Mouse (Mus musculus): Measurements from ENCODE around the gene Zfhx3.

The Zfhx3 gene

DNA sequence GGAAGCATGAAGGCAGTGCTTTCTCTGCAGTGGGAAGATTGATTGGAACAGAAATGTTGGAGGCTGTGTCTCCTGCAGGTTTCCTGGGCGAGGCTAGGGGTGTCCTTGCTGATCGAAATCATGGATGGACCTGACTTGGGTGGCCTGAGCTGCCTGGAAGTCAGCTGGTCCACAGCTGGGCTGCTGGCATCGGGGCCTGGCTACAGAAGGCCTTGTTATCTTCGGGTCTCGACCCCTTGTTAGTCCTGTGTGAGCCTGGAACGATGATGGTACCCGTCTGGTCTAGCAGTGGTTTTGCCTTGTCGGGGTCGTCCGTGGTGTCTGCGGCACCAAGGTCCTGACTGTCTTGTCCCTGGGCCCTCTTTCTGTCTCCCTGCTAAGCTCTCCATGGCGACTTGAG is 870.9 kb downstream of the Zfhx3 start:
- DNase-seq = no peak

DNA sequence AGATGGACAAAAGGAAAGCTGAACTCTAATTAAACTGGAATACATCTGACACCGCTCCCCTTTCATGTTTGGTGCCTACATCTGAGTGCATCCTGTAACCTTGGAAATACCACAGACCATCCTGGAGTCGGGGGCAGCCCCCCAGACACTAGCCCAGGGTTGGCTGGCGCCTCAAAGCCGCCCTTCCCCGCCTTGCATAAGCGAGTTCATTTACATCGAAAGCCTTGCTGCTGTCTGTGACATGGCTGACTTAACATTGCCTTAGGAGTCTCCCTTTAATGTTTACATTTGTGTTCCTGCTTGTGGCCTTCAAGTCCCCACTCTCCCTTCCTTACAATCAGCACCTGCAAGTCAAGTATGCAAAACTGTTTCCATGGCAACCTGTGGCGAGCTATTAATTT is 876.8 kb downstream of the Zfhx3 start:
- no peak for DNase-seq

DNA sequence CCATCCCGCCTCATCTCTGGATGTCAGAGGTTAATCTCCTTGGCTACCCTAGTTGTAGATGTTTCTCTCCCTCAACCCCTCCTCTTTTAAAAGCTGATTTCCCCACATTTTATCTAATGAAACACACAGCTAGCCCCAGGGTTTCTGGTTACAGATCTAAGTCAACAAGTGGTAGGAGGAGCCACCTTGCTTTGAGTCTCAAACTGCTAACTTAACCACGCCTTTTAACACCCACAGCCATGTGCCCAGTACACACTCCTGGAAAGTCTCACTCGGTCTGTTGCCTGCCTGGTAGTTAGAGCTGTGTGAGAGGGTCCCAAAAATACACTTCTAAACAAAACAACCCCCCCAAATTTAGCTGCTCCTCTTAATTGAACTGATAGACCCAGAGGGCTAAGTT is 877.4 kb downstream of the Zfhx3 start:
- DNase-seq = no peak

DNA sequence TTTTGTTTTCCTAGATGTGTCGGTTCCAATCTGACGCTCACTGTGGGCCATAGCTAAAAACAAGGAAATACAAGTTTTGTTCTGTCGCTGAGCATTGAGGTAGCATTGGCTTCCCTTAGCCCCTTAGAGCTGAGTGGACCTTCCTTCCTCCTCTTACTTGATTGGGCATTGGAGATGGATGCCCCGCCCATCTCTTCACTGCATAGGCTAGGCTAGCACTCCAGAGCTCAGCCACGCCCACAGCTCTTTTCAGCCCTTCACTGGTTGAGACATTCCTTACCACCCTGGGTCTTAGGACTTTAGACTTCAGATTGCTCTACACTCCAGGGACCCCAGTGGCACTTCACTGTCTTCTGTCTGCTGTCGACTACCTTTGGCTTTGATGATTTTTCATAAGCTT is 878.2 kb downstream of the Zfhx3 start:
- DNase-seq = peak; percentile 29 to 46

DNA sequence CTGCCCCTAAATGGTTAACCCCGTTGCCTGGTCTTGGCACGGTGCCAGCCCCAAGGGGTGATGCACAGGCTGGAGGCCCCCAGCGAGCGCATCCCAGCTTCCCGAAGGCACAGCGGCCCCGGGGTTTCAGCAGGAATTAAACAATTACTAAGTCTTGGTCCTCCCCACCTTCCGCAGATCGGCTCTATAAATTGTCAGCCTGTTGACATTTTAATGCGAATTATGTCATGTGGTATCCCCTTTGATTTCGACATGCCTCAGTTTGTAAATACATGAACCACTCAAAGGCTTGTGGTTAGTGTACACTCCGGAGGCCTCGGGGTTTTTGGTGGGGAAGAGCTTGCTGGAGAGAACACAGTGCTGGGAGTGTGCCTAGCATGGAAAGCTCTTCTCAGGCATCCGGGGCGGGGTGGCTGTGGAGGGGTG is 880.4 kb downstream of the Zfhx3 start:
- no peak for DNase-seq

- DNase-seq = no peak
These were observed 881.6 kb downstream of the Zfhx3 start for GRCm38 (mm10) chr8:108824049-108824448.

GRCm38 (mm10) chr8:108826414-108826813 is 884.0 kb downstream of the Zfhx3 start:
- DNase-seq = no peak

DNA sequence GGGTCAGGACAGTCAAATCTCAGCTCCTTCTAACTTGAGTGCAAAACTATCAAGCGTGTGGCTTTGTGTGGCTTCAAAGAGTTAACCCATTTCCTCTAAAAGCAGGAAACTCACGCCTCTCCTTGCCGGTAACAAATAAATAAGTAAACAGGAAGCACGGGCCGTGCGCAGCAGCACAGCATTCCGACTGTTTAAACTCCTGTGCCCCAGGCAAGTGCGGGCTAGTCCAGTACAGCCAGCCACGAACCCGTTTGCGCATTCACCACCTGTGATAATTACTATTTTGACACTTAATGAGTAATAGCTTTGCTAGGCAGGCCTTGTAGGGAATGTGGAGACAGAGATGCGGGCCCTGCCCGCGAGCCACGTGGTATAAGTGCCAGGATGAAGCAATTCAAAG is 885.0 kb downstream of the Zfhx3 start:
- no peak for DNase-seq

DNA sequence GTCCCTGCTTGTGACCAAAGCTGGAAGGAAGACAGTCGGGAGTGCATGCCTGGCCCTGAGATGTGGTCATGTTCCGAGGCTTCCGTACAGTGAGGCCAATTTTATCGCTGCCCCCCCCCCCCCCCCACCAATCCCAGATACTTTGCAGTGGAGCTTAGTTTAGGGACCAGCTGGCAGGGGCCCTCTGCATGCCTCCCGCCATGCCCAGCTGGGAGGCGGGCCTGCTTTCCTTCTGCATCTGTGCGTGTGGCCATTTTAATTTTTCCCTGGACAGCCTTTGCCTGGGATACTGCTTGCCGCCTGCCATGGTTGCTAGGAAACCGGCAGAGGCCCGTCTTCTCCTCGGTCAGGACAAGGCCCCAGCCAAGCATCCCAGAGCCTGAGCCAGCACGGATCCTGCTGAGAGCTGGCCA is 886.9 kb downstream of the Zfhx3 start:
- DNase-seq = no peak

- DNase-seq = no peak
These were observed 892.7 kb downstream of the Zfhx3 start for GRCm38 (mm10) chr8:108835143-108835542.

- no peak for DNase-seq
These were observed 895.3 kb downstream of the Zfhx3 start for GRCm38 (mm10) chr8:108837788-108838187.

DNA sequence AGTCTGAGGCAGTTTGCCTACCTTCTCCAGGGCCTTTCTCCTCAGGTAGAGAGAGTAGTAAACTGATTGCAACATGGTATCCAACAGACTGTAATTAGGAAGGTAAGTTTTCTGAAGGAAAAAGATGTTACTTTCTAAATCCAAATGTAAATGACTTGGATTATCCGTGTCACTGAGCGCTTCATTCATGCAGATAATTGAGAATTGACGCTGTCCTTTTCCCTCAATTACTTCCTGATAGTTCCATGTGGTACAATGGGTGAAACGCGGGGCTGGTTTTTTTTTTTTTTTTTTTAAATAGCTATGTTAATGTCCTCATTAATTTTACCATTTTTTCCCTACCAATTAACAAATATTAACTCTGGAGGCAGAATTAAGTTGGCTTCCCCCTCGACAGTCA is 896.3 kb downstream of the Zfhx3 start:
- DNase-seq = no peak

DNA sequence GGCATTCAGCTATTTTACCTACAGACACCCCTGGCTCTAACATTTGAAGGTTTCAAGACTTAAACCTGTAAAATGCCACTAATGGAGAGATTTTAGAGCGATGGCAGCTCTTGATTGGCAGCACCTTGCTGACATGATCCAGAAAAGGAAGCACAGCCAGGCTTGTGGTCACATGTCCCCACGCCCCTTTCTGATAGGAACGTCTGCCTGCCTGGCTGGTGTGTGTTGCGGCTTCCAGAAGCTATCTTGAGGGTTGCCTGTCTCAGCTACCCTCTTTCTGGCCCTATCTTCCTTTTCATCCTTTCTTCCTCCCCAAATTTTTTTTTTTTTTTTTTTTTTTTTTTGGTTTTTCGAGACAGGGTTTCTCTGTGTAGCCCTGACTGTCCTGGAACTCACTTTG is 899.9 kb downstream of the Zfhx3 start:
- no peak for DNase-seq

DNA sequence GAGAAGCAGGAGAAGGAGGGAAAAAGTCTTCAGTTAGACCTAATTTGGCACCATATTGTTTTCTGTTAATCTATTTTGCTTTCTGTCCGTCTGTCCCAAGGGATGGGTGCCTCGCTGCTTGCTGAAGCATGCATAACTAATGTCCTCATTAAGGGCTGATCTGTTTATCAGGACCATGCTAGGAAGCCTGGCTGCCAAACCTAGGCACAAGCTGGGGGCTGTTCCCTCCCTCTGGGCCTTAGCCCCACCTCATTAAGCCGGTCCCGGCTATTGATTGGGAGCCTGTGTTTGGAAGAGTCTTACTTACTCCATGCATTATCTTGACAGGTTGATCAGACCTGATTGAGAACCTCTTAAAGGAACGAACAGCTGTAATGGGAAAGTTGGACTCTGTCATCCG is 903.7 kb downstream of the Zfhx3 start:
- no peak for DNase-seq

- DNase-seq = no peak
These were observed 904.4 kb downstream of the Zfhx3 start for GRCm38 (mm10) chr8:108846827-108847226.

DNA sequence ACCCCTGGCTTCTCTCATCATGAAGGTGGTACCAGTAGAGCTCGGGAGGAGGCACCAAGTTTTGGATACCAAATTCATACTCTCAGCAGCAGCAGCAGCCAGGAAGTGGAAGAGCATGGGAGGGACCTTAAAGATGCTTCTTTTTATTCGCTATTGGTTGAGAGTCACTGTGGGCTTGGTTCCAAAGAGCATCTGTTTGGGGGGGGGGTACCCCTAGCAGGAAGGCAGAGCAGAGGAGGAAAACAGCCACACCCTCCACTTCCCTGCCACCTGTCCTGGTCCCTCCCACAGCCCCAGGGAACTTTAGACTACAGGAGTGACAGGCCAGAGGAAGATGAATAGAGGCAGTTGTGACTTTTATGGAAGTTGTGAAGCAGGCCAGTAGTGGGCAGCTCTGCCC is 904.9 kb downstream of the Zfhx3 start:
- DNase-seq = no peak

DNA sequence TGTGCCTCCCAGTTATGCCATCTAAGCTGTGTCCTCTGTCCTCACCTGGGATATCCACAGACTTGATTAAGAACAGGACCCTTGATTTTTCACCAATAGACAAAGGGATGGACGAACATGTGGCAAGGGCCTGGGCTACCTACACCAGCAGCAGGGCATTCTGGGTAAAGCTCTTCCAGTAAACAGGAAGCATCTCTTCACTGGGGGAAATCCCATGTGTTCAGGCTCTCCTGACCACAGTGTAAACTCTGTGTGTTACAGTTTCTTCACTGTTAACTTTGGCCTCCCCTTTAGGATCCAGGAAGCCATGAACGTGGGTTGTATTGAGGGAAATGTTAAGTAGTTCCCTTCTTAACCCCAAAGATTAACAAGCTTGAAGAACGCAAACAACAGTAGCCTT is 906.0 kb downstream of the Zfhx3 start:
- no peak for DNase-seq

DNA sequence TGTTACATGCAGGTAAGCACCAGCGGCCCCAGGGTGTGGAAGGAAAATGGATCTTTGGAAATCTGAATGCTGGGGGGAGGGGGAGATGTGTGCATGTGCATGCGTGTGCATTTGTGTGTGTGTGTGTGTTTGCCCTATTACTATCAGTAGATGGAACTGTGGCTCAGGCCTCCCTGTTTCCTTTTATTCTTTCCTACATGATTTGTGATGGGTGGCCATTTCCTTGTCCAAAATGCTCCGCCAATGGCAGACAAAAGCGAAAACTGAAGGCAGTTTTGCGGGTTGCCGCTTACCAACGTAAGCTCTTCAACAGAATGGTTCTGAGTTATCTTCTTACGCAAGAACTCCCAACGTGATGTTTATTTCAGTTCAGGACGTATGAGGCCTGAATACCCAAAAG is 910.6 kb downstream of the Zfhx3 start:
- DNase-seq = no peak

GRCm38 (mm10) chr8:108854444-108855102 is 912.1 kb downstream of the Zfhx3 start:
- no peak for DNase-seq

DNA sequence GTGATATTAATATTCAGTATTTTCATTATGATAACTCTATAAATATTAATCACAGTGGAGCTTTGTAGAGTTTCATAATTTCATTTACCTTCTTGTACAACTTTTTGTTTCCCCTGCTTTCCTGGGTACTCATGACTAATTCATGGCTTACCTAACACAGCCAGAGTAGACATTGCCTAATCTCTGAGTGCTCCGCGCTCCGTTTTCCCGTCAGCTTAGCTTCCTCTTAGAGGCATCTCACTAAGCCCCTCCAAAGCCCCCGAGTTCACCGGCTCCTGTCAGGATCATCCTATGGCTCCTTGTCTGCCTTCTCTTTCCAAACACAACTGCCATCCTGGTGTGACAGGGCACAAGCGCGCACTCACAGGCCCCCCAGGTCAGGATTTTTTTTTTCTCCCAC is 916.6 kb downstream of the Zfhx3 start:
- DNase-seq = no peak

DNA sequence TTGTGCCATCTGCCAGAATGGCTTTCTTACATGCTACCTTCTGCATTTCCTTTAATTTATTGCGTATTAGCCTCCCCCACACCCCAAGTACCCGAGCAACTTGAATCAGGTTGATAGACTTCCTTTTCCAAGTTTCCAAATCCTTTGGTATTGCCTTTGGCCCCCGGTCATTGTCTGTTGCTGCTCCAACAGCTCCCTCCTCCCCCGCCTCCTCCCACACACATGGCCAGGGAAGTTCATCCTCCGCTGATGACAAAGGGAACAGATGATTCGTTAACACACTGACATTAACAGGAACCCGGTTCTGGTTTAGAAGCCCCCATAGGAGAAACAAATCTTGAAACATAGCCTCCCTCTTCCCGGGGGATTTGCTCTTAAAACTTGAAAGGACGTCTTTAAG is 917.5 kb downstream of the Zfhx3 start:
- no peak for DNase-seq

GRCm38 (mm10) chr8:108863440-108863839 is 921.0 kb downstream of the Zfhx3 start:
- no peak for DNase-seq

- DNase-seq = no peak
These were observed 924.0 kb downstream of the Zfhx3 start for GRCm38 (mm10) chr8:108866430-108866829.

DNA sequence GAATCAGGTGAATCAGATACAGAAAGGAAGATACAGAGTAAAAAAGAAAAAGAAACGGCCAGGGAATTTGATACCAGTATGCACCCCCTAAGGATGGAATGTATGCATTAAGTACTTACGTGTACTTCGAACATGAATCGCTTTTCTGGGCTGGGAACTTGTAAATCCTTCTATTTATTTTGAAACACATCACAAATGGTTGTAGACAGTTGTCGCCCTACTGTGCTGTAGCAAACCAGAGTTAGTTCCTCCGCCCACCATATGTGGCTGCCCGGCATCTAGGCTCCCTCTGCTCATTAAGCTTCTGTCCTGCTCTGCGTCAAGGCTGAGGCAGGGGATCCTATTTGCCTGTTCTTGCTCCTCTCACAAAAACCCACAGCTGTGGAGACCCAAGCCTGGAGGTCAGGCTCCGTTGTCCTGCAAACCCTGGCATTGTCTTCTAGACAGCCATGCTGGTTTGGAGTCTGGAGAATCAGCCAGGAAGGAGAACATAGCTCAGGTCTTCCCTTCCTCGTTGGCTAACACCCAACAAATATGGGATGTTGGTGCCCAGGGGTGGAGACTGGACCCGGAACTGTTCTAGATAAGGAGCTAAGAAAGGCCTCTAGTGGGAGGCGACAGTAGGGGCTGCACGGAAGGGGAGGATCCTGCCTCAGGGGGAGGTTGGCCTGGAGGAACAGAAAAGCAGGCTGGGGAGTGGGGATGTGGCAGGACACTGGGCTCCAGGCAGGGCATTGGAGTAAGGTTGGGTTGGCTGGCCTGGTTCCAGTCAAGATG is 925.2 kb downstream of the Zfhx3 start:
- DNase-seq = no peak
